Mouse (Mus musculus) liver, adult 10 weeks (tissue): Measurements from ENCODE around the gene 2310022B05Rik. TPM values are rescaled to one million over a fixed set of nuclear protein-coding genes. Genes with fewer than 3 reads are reported as not detected.

Experiments used
- polyA plus RNA-seq: library from polyadenylated mRNA; stranded (reverse); fragments of 350-450 nt; fragmentation: Illumina TruSeq; extraction: RNeasy Lipid Tissue Mini Kit (QIAGEN cat#74804); gene quantifications from one replicate; pipeline ENCODE4 v1.2.3, GENCODE M21; 2014; ENCODE audit warnings: low read depth, low replicate concordance

The 2310022B05Rik gene
- 4.1 TPM for polyA plus RNA-seq

GRCm38 (mm10) chr8:124663112-124663873, at the start of gene 2310022B05Rik:
Gene 2310022B05Rik (minus strand): TSS chr8:124663369.

Other genes starting within 250 kb of the 2310022B05Rik start
- gene Pgbd5, start 223.7 kb downstream of the 2310022B05Rik start, polyA plus RNA-seq = not detected
- 6.7 TPM for gene Cog2, start 142.6 kb downstream of the 2310022B05Rik start, polyA plus RNA-seq
- 76.2 TPM for gene Agt, start 93.7 kb downstream of the 2310022B05Rik start, polyA plus RNA-seq
- not detected for gene Capn9, start 87.3 kb downstream of the 2310022B05Rik start, polyA plus RNA-seq
- 20.0 TPM for gene Ttc13, start 58.6 kb upstream of the 2310022B05Rik start, polyA plus RNA-seq
- gene Arv1, start 58.8 kb upstream of the 2310022B05Rik start, polyA plus RNA-seq = 1.4 TPM
- gene Fam89a, start 88.5 kb upstream of the 2310022B05Rik start, polyA plus RNA-seq = 9.7 TPM
- gene Trim67, start 129.7 kb upstream of the 2310022B05Rik start, polyA plus RNA-seq = not detected
- gene Gnpat, start 199.7 kb upstream of the 2310022B05Rik start, polyA plus RNA-seq = 38.5 TPM
- 27.9 TPM for gene 2810004N23Rik, start 199.8 kb upstream of the 2310022B05Rik start, polyA plus RNA-seq
- gene Exoc8, start 234.3 kb upstream of the 2310022B05Rik start, polyA plus RNA-seq = 5.0 TPM
- 5.5 TPM for gene Sprtn, start 234.5 kb upstream of the 2310022B05Rik start, polyA plus RNA-seq